Mouse (Mus musculus) thymus, postnatal 0 days (tissue): ENCODE measurements around the gene Med9. TPM values are rescaled to one million over a fixed set of nuclear protein-coding genes. Genes with fewer than 3 reads are reported as not detected.

Experiments used
- DNase-seq: peaks from one replicate; pipeline ENCODE4 v3.0.0-alpha.2; 2015; ENCODE audit warnings: low spot score
- polyA plus RNA-seq: library from polyadenylated mRNA; unstranded; fragments of >200 nt; fragmentation: Nextera tagmentation; extraction: Ambion mirVana; gene quantifications from 2 replicates; pipeline ENCODE4 v1.2.1, GENCODE M21; 2015

Gene Med9
- polyA plus RNA-seq, 1 experiment from 2014 or later = 38.1 TPM

- DNase-seq = no peak
Observed at GRCm38 (mm10) chr11:59994318-59994717, 46.3 kb downstream of the Med9 start.

GRCm38 (mm10) chr11:60001231-60001980 is 53.4 kb downstream of the Med9 start:
- no peak for DNase-seq

GRCm38 (mm10) chr11:60003811-60004210 is 55.8 kb downstream of the Med9 start:
- DNase-seq = no peak

GRCm38 (mm10) chr11:60004716-60005115 is 56.7 kb downstream of the Med9 start:
- DNase-seq = no peak

- no peak for DNase-seq
Observed at GRCm38 (mm10) chr11:60005866-60006265, 57.9 kb downstream of the Med9 start.

GRCm38 (mm10) chr11:60009451-60009850 is 61.4 kb downstream of the Med9 start:
- no peak for DNase-seq

GRCm38 (mm10) chr11:60011516-60011915 is 63.5 kb downstream of the Med9 start:
- no peak for DNase-seq

Other genes starting within 250 kb of the Med9 start
- 1.4 and 1.6 TPM in 2 replicates for gene Pld6, start 160.6 kb upstream of the Med9 start, polyA plus RNA-seq
- 31.4 and 32.2 TPM in 2 replicates for gene Flcn, start 138.2 kb upstream of the Med9 start, polyA plus RNA-seq
- gene Nt5m, start 108.8 kb upstream of the Med9 start, polyA plus RNA-seq = 31.2 and 33.2 TPM in 2 replicates
- 195 and 198 TPM in 2 replicates for gene Cops3, start 108.4 kb upstream of the Med9 start, polyA plus RNA-seq
- 1.6 and 2.1 TPM in 2 replicates for gene Rasd1, start 16.7 kb downstream of the Med9 start, polyA plus RNA-seq
- 7.0 and 9.2 TPM in 2 replicates for gene Pemt, start 98.3 kb downstream of the Med9 start, polyA plus RNA-seq
- 29.0 and 37.0 TPM in 2 replicates for gene Rai1, start 156.8 kb downstream of the Med9 start, polyA plus RNA-seq